Mouse (Mus musculus) MEL (cell line): Measurements from ENCODE around the gene Ypel5.

Source experiments
- CHD1 ChIP-seq: IDR thresholded peaks from 2 replicates; pipeline ENCODE4 v1.6.1; 2012; ENCODE audit warnings: low read depth, mild to moderate bottlenecking, inconsistent platforms, low read length, improper control_type of control experiment
- CTCF ChIP-seq, 3 experiments: IDR thresholded peaks in 2 of 3; conservative IDR thresholded peaks in 1 of 3; 2 replicates each; pipeline ENCODE4 v1.5.1; 2011 to 2012; ENCODE audit warnings: low read length in 3 of 3, low read depth in 2 of 3, mild to moderate bottlenecking in 2 of 3, improper control_type of control experiment in 1 of 3, inconsistent platforms in 1 of 3, mixed read lengths in 1 of 3, moderate library complexity in 1 of 3; ENCODE audit not compliant: control insufficient read depth in 1 of 3, insufficient read depth in 1 of 3, poor library complexity in 1 of 3, severe bottlenecking in 1 of 3
- ELF1 ChIP-seq: IDR thresholded peaks from 2 replicates; pipeline ENCODE4 v1.6.1; 2014; ENCODE audit warnings: low read depth, mild to moderate bottlenecking, inconsistent platforms, low read length, improper control_type of control experiment, moderate library complexity
- EP300 ChIP-seq, 2 experiments: IDR thresholded peaks; 2 replicates each; pipeline ENCODE4 v1.6.1; 2011; ENCODE audit warnings: improper control_type of control experiment in 2 of 2, low read length in 2 of 2, low read depth in 1 of 2, mild to moderate bottlenecking in 1 of 2
- GATA1 ChIP-seq: IDR thresholded peaks from 2 replicates; pipeline ENCODE4 v1.6.1; 2011; ENCODE audit warnings: low read depth, low read length, improper control_type of control experiment
- HCFC1 ChIP-seq: IDR thresholded peaks from 2 replicates; pipeline ENCODE4 v1.6.1; 2012; ENCODE audit warnings: low read depth, mild to moderate bottlenecking, inconsistent platforms, low read length, improper control_type of control experiment, moderate library complexity
- NELFE ChIP-seq: IDR thresholded peaks from 2 replicates; pipeline ENCODE4 v1.6.1; 2011; ENCODE audit warnings: low read depth, low read length, improper control_type of control experiment
- ZMIZ1 ChIP-seq: IDR thresholded peaks from 2 replicates; pipeline ENCODE4 v1.6.1; 2012; ENCODE audit warnings: low read depth, mild to moderate bottlenecking, inconsistent platforms, low read length, improper control_type of control experiment, moderate library complexity

GRCm38 (mm10) chr17:72898775-72899174 lies 62.5 kb downstream of the Ypel5 start:
- no peak for TF ChIP-seq NELFE
- no peak for TF ChIP-seq CTCF (IDR thresholded peaks at IDR 0.05 in 2 of 3, conservative IDR thresholded peaks at IDR 0.05 in 1 of 3; ENCODE audit: control insufficient read depth in 1 of 3, insufficient read depth in 1 of 3, low read depth in 2 of 3, low read length in 3 of 3, poor library complexity in 1 of 3, severe bottlenecking in 1 of 3)
- no peak for TF ChIP-seq CHD1
- no peak for TF ChIP-seq ZMIZ1
- TF ChIP-seq GATA1 = no peak
- no peak for TF ChIP-seq ELF1
- no peak for TF ChIP-seq EP300 (IDR thresholded peaks at IDR 0.05; ENCODE audit: low read depth in 1 of 2, low read length in 2 of 2)
- no peak for TF ChIP-seq HCFC1
